Mouse (Mus musculus) layer of hippocampus, adult 2 months (tissue): Measurements from ENCODE around the gene Myt1l. TPM values are rescaled to one million over a fixed set of nuclear protein-coding genes. Genes with fewer than 3 reads are reported as not detected.

Experiments
- DNase-seq, 2 experiments: peaks; one replicate each; pipeline ENCODE4 v3.0.0; 2022; ENCODE audit warnings: low spot score in 2 of 2
- H3K27ac ChIP-seq: fragments of 200-600 bp; 2 replicates; pipeline ENCODE4 v1.8.1; 2022
- H3K4me3 ChIP-seq: fragments of 200-600 bp; 2 replicates; pipeline ENCODE4 v1.8.1; 2022; ENCODE audit warnings: mild to moderate bottlenecking
- CTCF ChIP-seq: fragments of 200-600 bp; conservative IDR thresholded peaks from 2 replicates; pipeline ENCODE4 v1.8.1; 2022; ENCODE audit warnings: antibody characterized with exemption, mild to moderate bottlenecking, moderate library complexity
- total RNA-seq, 2 experiments: library from RNA; stranded (reverse); gene quantifications; 2 replicates each; pipeline ENCODE4 v1.2.3; 2021

Gene Myt1l
- total RNA-seq, 2 experiments from 2014 or later, result 228 to 229 TPM

GRCm38 (mm10) chr12:29539106-29539505 is 10.9 kb downstream of the Myt1l start:
- peak overlapping the region; percentile 66 for H3K4me3 ChIP-seq

GRCm38 (mm10) chr12:29540741-29541140 is 12.6 kb downstream of the Myt1l start:
- TF ChIP-seq CTCF, result no peak
- Histone ChIP-seq H3K27ac (no peak overlapping the region), H3K4me3 (no peak overlapping the region)
- DNase-seq, result no peak

More at GRCm38 (mm10) chr12:29539106-29539505, 10.9 kb downstream of the Myt1l start:
- DNase-seq, result no peak
- peak overlapping the region; percentile 99 for H3K27ac ChIP-seq
- no peak for TF ChIP-seq CTCF

GRCm38 (mm10) chr12:29546073-29546472 is 17.9 kb downstream of the Myt1l start:
- DNase-seq, result no peak
- no peak for TF ChIP-seq CTCF
- Histone ChIP-seq H3K4me3 (no peak overlapping the region), H3K27ac (peak overlapping the region; percentile 14; the same call in 1 of the 2 replicates)

GRCm38 (mm10) chr12:29547112-29547511 is 18.9 kb downstream of the Myt1l start:
- Histone ChIP-seq H3K4me3 (no peak overlapping the region; the same call in 1 of the 2 replicates), H3K27ac (peak overlapping the region; percentile 78)
- DNase-seq, result no peak
- TF ChIP-seq CTCF, result no peak

- peak; percentile 65 to 84 for DNase-seq
- peak overlapping the region; percentile 78 for H3K27ac ChIP-seq
- peak; percentile 23; the same call in 1 of the 2 replicates for TF ChIP-seq CTCF
- H3K4me3 ChIP-seq, result no peak overlapping the region; the same call in 1 of the 2 replicates
Observed at GRCm38 (mm10) chr12:29547755-29548154, 19.6 kb downstream of the Myt1l start.

GRCm38 (mm10) chr12:29553138-29553537 is 25.0 kb downstream of the Myt1l start:
- H3K27ac ChIP-seq, result peak overlapping the region; percentile 67
- DNase-seq, result peak in 1 of 2 experiments; percentile 65
- H3K4me3 ChIP-seq, result no peak overlapping the region
- TF ChIP-seq CTCF, result no peak

GRCm38 (mm10) chr12:29555718-29556117 is 27.5 kb downstream of the Myt1l start:
- no peak for TF ChIP-seq CTCF
- Histone ChIP-seq H3K27ac (peak overlapping the region; percentile 85), H3K4me3 (no peak overlapping the region)
- DNase-seq, result peak; percentile 62 to 79

- peak overlapping the region; percentile 85 for H3K27ac ChIP-seq
- DNase-seq, result no peak
- TF ChIP-seq CTCF, result no peak
- no peak overlapping the region for H3K4me3 ChIP-seq
Observed at GRCm38 (mm10) chr12:29556408-29556807, 28.2 kb downstream of the Myt1l start.

- no peak overlapping the region for H3K4me3 ChIP-seq
- no peak for TF ChIP-seq CTCF
- peak overlapping the region; percentile 85 for H3K27ac ChIP-seq
- peak in 1 of 2 experiments; percentile 73 for DNase-seq
Observed at GRCm38 (mm10) chr12:29556901-29557300, 28.7 kb downstream of the Myt1l start.

- peak overlapping the region; percentile 67 for H3K27ac ChIP-seq
- no peak for TF ChIP-seq CTCF
- DNase-seq, result no peak
- no peak overlapping the region for H3K4me3 ChIP-seq
Observed at GRCm38 (mm10) chr12:29559769-29560168, 31.6 kb downstream of the Myt1l start.

- TF ChIP-seq CTCF, result peak; percentile 78
- Histone ChIP-seq H3K27ac (peak overlapping the region; percentile 67), H3K4me3 (no peak overlapping the region)
- DNase-seq, result no peak
Observed at GRCm38 (mm10) chr12:29561222-29561621, 33.0 kb downstream of the Myt1l start.

- Histone ChIP-seq H3K27ac (peak overlapping the region; percentile 55; the same call in 1 of the 2 replicates), H3K4me3 (no peak overlapping the region)
- no peak for DNase-seq
- no peak for TF ChIP-seq CTCF
Observed at GRCm38 (mm10) chr12:29569311-29569710, 41.1 kb downstream of the Myt1l start.

- Histone ChIP-seq H3K4me3 (no peak overlapping the region), H3K27ac (peak overlapping the region; percentile 43; the same call in 1 of the 2 replicates)
- no peak for DNase-seq
- no peak for TF ChIP-seq CTCF
Observed at GRCm38 (mm10) chr12:29570351-29570750, 42.2 kb downstream of the Myt1l start.

- Histone ChIP-seq H3K4me3 (no peak overlapping the region), H3K27ac (peak overlapping the region; percentile 67)
- TF ChIP-seq CTCF, result no peak
- DNase-seq, result no peak
Observed at GRCm38 (mm10) chr12:29571613-29572012, 43.4 kb downstream of the Myt1l start.
